Mouse (Mus musculus) forelimb bud, embryonic 11.5 days (tissue): ENCODE data around the gene Crtc3.

Experiments
- DNase-seq: peaks from one replicate; pipeline ENCODE4 v3.0.0-alpha.2; 2012; ENCODE audit warnings: low read depth, low spot score

Crtc3 gene

GRCm38 (mm10) chr7:80639981-80640380, 48.7 kb downstream of the Crtc3 start:
- DNase-seq: no peak

- no peak for DNase-seq
Observed at GRCm38 (mm10) chr7:80638460-80638859, 50.2 kb downstream of the Crtc3 start.

- no peak for DNase-seq
Observed at GRCm38 (mm10) chr7:80636953-80637800, 51.5 kb downstream of the Crtc3 start.

- no peak for DNase-seq
Observed at GRCm38 (mm10) chr7:80636288-80636952, 52.3 kb downstream of the Crtc3 start.

DNA sequence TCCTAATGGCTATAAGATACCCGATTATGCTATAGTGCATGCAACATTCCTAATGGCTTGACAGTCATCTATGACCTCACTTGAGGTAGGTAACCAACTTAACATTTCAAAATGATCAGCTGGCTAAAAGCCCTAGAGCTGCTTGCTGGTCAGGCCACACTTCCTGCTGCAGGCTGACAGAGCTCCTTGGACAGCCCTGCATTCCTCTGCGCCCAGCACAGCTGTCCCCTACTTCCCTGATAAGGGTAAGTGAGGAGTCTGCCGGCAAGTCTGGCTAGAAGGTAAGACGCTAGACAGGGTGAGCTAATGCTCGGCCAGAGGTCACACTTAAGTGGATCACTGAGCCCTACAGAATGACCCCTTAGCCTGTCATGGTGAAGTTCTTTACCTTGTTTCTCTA, 52.8 kb downstream of the Crtc3 start:
- no peak for DNase-seq

DNA sequence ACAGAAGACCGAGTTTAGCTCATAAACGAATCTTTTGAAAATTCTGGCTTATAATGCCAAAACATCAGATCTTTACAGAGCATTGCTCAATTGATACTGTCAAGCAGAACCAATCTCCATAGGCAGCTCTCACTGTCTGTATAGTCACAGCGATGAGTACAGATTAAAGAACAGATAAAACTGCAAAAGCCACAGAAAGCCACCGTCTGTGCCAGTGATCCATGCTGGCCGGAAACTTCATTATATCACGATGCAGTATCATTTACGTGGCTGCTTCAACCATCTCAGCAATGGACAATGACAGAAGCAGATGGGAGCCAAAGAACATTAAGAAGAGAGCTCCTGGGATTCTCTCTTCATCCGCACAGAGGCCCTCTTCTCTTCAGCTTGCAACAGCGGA, 53.9 kb downstream of the Crtc3 start:
- no peak for DNase-seq

DNA sequence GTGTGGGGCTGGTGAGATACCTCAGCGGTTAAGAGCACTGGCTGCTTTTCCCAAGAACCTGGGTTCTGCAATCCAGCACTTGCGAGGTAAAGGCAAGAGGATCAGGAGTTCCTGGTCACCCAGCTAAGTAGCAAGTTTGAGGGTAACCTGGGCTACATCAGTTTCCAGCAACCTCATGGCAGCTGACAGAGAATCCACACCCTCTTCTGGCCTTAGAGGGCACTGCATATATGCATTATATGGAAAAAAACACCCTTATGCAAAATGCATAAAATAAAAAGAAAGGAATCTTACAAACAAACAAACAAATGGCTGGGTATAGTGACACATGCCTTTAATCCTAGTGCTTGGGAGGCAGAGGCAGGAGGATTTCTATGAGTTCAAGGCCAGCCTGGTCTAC, 55.0 kb downstream of the Crtc3 start:
- no peak for DNase-seq

DNA sequence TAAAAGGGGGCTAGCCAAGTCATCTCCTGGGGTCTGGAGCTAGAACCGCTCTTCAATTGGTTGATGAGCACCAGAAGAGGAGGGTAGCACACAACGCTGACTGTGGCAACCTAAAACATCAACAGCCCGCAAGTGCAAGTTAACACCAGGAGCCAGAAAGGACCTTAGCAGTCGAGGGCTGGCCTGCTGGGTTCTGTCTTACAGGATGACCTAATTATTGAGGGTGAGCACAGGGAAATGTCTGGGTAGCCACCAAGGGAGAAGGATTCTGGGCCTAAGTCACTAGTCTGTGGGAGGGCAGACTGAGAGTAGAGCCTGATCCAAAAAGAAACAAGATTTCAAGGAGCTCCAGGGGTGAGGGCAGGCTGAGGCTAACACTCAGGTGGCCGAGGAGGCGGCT, 56.7 kb downstream of the Crtc3 start:
- DNase-seq: no peak

DNA sequence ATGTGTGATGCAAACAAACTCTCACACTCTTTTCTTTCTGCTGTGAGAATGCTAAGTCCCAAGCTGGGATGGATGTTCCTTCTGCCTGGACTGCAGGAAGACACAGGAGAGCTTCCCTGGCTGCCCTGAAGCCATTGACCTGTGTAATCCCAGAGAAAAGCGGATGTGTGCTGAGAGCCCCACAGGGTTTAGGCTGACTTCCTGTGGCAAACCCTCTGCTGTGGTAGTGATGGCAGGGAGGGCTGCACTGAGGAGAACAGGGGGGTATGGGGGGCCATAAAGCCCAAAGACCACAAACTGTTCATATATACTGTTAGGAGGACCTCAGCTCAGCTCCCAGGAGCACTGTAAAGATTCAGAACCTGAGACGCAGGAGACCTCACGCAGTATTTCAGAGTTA, 57.3 kb downstream of the Crtc3 start:
- DNase-seq: no peak

DNA sequence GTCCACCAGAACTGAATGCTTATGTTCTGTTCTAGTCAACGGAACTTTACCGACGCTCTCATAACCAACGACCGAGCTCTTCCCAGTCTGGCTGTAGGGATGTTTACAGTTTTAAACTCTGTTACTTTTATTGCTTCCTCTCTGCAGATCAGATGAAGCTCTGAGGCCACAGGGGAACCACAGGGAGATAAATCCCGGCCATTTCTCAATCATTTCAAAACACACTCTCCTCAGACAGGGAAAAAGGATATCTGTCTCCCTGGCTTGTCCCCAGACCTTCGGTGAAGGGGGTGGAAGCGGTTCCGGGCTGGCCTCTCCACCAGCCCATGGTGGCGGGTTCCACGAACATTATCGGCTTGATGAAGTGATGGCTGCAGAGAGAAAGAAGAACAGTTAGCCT, 59.3 kb downstream of the Crtc3 start:
- no peak for DNase-seq

DNA sequence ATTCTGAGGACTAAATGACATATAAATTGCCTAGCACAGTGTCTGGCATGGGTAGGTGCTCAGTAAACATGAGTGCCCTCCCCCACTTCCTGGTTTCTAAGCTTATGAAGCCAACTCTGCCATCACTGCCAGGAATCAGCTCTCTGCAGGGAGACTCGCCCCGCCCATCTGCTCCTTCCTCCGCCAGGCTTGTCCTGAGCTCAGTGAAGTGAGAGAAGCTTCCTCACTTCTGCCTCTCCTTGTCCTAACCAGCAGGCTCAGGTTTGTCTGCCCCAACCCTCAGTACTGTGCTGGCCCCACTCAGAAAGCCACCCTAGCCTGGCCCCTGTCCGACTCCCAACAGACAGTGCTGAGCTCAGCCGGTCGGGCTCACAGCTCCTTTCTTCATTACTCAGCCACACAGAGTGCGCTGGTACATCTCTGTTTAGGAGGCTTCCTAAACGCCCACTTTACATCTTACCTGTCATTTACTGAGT, 59.9 kb downstream of the Crtc3 start:
- no peak for DNase-seq

GRCm38 (mm10) chr7:80626943-80627342, 61.7 kb downstream of the Crtc3 start:
- DNase-seq: no peak

- DNase-seq: no peak
Observed at GRCm38 (mm10) chr7:80625841-80626240, 62.8 kb downstream of the Crtc3 start.

DNA sequence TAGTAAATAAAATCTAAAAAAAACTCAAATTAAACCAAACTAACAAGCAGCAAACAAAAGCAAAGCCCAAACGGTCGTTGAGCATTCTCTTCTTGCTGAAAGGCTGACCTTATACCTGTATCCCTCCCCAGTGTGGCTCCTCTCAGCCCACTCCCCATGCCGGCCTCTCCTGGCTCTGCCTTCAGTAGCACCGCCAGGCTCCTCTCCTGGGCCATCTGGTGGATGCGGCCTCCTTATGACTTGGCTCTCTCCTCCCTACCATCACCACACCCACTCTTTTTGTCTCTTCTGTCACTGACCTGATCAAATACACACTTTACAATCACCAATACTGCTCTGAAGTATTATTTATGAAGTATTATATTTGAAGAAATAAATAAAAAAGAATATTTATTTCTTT, 65.4 kb downstream of the Crtc3 start:
- DNase-seq: no peak

DNA sequence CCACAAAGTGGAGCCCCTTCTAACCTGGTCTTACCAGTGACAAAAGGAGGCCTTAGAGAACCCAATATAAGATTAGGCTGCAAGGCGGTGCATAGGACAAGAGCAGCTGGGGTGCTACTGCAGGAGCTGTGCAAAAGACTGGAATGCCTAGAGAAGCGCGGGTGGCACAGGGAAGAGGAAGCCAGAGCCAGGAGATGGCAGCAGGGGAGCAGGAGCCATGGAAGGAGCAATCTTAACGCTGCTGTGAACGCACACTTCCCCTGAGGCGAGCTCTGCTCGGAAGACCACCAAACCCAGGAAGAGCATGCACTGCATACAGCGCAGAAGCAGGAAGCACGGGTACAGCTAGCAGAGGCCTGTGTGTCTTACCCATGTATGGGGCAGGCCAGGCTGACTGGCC, 72.6 kb downstream of the Crtc3 start:
- no peak for DNase-seq

GRCm38 (mm10) chr7:80614042-80614441, 74.6 kb downstream of the Crtc3 start:
- no peak for DNase-seq

GRCm38 (mm10) chr7:80612191-80612787, 76.4 kb downstream of the Crtc3 start:
- peak; percentile 60 for DNase-seq

DNA sequence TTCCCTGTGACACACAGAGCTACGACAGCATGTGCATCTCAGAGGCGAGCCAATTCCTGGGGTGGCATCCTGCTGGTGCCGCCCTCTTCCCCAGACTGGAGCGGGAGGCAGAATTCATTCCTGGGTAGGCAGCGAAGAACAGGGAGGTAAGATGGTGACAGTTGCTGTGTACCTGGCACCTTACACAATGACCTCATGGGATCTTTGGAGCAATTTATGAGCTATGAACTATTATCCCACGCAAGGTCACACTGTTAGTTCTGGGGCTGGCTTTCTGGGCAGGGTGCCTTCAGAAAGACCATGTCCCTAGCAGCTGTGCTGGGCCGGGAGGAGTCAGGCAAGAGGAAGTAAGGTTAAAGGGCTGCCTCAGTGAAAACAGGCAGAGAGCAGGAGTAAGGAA, 77.0 kb downstream of the Crtc3 start:
- no peak for DNase-seq

GRCm38 (mm10) chr7:80607503-80607902, 81.2 kb downstream of the Crtc3 start:
- no peak for DNase-seq

GRCm38 (mm10) chr7:80606435-80606834, 82.2 kb downstream of the Crtc3 start:
- DNase-seq: no peak

- DNase-seq: no peak
Observed at GRCm38 (mm10) chr7:80605557-80605930, 83.1 kb downstream of the Crtc3 start.

- no peak for DNase-seq
Observed at GRCm38 (mm10) chr7:80604908-80605556, 83.6 kb downstream of the Crtc3 start.
